Mouse (Mus musculus): ENCODE measurements at regions not wholly inside any gene's neighbourhood (a gene's known extent, or its start where the extent isn't known, plus 50 kb on each side); places are given as distances from the start of the nearest gene placed in this dataset.

DNA sequence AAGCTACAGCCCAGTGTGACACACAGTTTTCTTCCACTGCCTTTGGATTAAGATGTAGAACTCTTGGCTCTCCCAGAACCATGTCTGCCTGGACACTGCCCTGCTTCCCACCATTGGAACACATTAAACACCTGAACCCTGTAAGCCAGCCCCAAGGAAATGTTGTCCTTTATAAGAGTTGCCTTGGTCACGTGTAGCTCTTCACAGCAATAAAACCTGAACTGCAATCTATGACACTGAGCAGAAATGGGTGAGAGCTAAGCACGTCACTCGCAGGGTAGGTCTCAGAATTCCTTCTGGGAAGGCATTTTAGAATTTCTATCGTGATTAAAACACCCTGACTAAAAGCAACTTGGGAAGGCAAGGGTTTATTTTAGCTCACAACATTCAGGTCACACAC lies 92.4 kb upstream of the Lrig1 start:
- Histone ChIP-seq H3K4me3 (ENCODE audit: control insufficient read depth in 1 of 2, insufficient read depth in 1 of 2, low read depth in 2 of 2, low read length in 2 of 2) (no peak overlapping the region), H3K79me2 (ENCODE audit: control insufficient read depth, insufficient read depth, low read length, poor library complexity) (no peaks in the 10 kb centered on the region), H3K9ac (ENCODE audit: control insufficient read depth, low read depth, low read length, poor library complexity, severe bottlenecking) (no peak overlapping the region), H3K9me3 (replicated peaks; ENCODE audit: insufficient read depth, low read length) (no peaks in the 10 kb centered on the region), H3K4me1 (ENCODE audit: control insufficient read depth in 1 of 2, insufficient read depth in 2 of 2, low read length in 2 of 2) (no peaks in the 10 kb centered on the region), H3K27me3 (ENCODE audit: control insufficient read depth in 1 of 2, insufficient read depth in 2 of 2, low read length in 2 of 2) (no peaks in the 10 kb centered on the region; a peak in 1 of 4 replicates), H3K27ac (ENCODE audit: control insufficient read depth, low read depth, low read length) (no peak overlapping the region), H3K36me3 (ENCODE audit: control insufficient read depth in 1 of 2, insufficient read depth in 2 of 2, low read length in 2 of 2) (no peaks in the 10 kb centered on the region)
- TF ChIP-seq MEF2A (IDR thresholded peaks at IDR 0.05; ENCODE audit: extremely low read depth, insufficient replicate concordance, low read depth, low read length, poor library complexity, severe bottlenecking) (no peak), MYC (IDR thresholded peaks at IDR 0.05; ENCODE audit: low read depth, low read length) (no peak), POLR2AphosphoS5 (IDR thresholded peaks at IDR 0.05; ENCODE audit: borderline replicate concordance, low read depth, low read length) (no peak), TCF12 (IDR thresholded peaks at IDR 0.05; ENCODE audit: low read depth, low read length) (no peak), TBP (IDR thresholded peaks at IDR 0.05; ENCODE audit: low read depth, low read length) (no peak), POLR2A (IDR thresholded peaks at IDR 0.05; ENCODE audit: control insufficient read depth in 1 of 2, insufficient read depth in 1 of 2, low read depth in 1 of 2, low read length in 2 of 2, poor library complexity in 1 of 2) (no peak), RCOR1 (IDR thresholded peaks at IDR 0.05; ENCODE audit: low read depth, low read length) (no peak), SMC3 (IDR thresholded peaks at IDR 0.05; ENCODE audit: low read depth, low read length) (no peak), CTCF (IDR thresholded peaks at IDR 0.05 in 2 of 3, conservative IDR thresholded peaks at IDR 0.05 in 1 of 3; ENCODE audit: control insufficient read depth in 1 of 3, insufficient read depth in 1 of 3, low read depth in 2 of 3, low read length in 3 of 3, poor library complexity in 1 of 3, severe bottlenecking in 1 of 3) (no peak), ZKSCAN1 (IDR thresholded peaks at IDR 0.05; ENCODE audit: low read depth, low read length) (no peak), TAL1 (IDR thresholded peaks at IDR 0.05; ENCODE audit: low read length) (no peak), EP300 (IDR thresholded peaks at IDR 0.05; ENCODE audit: low read depth in 1 of 2, low read length in 2 of 2) (no peak), ELF1 (IDR thresholded peaks at IDR 0.05; ENCODE audit: low read depth, low read length) (no peak), USF1 (IDR thresholded peaks at IDR 0.05; ENCODE audit: low read depth, low read length) (no peak), ZMIZ1 (IDR thresholded peaks at IDR 0.05; ENCODE audit: low read depth, low read length) (no peak), POLR2AphosphoS2 (IDR thresholded peaks at IDR 0.05; ENCODE audit: low read length) (no peak), JUND (IDR thresholded peaks at IDR 0.05; ENCODE audit: low read depth, low read length) (no peak), RAD21 (IDR thresholded peaks at IDR 0.05; ENCODE audit: low read depth, low read length) (no peak), CHD2 (IDR thresholded peaks at IDR 0.05; ENCODE audit: low read length) (no peak)
- no peak for DNase-seq (ENCODE audit: low read depth, low spot score)

DNA sequence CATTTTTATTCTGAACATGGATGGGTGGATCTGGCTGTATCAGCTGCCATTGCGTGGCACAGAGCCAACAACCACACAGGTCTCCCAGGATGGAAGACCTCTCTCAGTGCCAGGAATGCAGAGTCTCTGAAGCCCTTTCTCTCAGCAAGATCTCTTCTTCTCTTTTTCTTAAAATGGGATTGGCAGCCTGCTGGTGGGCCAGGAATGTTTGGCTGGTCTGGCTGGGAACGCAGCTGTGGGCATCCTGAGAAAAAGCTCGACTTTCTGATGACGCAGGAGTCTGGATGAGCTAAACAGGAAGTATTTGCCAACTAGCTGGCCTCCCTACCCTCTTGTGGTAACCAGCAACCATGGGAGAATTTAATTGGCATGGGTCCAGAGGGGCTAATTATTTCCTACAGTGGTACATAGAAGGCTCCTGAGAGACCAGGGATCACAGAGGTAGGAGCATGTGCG lies 89.4 kb upstream of the Lrig1 start:
- Histone ChIP-seq H3K4me3 (ENCODE audit: control insufficient read depth in 1 of 2, insufficient read depth in 1 of 2, low read depth in 2 of 2, low read length in 2 of 2) (no peak overlapping the region), H3K9me3 (replicated peaks; ENCODE audit: insufficient read depth, low read length) (no peaks in the 10 kb centered on the region), H3K27me3 (ENCODE audit: control insufficient read depth in 1 of 2, insufficient read depth in 2 of 2, low read length in 2 of 2) (no peaks in the 10 kb centered on the region), H3K9ac (ENCODE audit: control insufficient read depth, low read depth, low read length, poor library complexity, severe bottlenecking) (no peak overlapping the region), H3K79me2 (ENCODE audit: control insufficient read depth, insufficient read depth, low read length, poor library complexity) (no peaks in the 10 kb centered on the region), H3K27ac (ENCODE audit: control insufficient read depth, low read depth, low read length) (no peak overlapping the region), H3K36me3 (ENCODE audit: control insufficient read depth in 1 of 2, insufficient read depth in 2 of 2, low read length in 2 of 2) (no peaks in the 10 kb centered on the region), H3K4me1 (ENCODE audit: control insufficient read depth in 1 of 2, insufficient read depth in 2 of 2, low read length in 2 of 2) (no peaks in the 10 kb centered on the region)
- no peak for DNase-seq (ENCODE audit: low read depth, low spot score)
- TF ChIP-seq MAX (IDR thresholded peaks at IDR 0.05; ENCODE audit: low read length) (no peak), JUND (IDR thresholded peaks at IDR 0.05; ENCODE audit: low read depth, low read length) (no peak), TBP (IDR thresholded peaks at IDR 0.05; ENCODE audit: low read depth, low read length) (no peak), EP300 (IDR thresholded peaks at IDR 0.05; ENCODE audit: low read depth in 1 of 2, low read length in 2 of 2) (no peak), HCFC1 (IDR thresholded peaks at IDR 0.05; ENCODE audit: low read depth, low read length) (no peak), ZMIZ1 (IDR thresholded peaks at IDR 0.05; ENCODE audit: low read depth, low read length) (no peak)
